Mouse (Mus musculus): ENCODE data around the gene Slc25a25.

Gene Slc25a25

GRCm38 (mm10) chr2:32429215-32429891 lies 21.9 kb downstream of the Slc25a25 start:
- DNase-seq (ENCODE audit: low spot score), result no peak

- DNase-seq (ENCODE audit: low spot score), result no peak
These were observed 23.0 kb downstream of the Slc25a25 start for GRCm38 (mm10) chr2:32428262-32428722.

GRCm38 (mm10) chr2:32427720-32428119 lies 23.5 kb downstream of the Slc25a25 start:
- DNase-seq (ENCODE audit: low spot score), result no peak

GRCm38 (mm10) chr2:32426141-32426540 lies 25.1 kb downstream of the Slc25a25 start:
- DNase-seq (ENCODE audit: low spot score), result no peak

GRCm38 (mm10) chr2:32425568-32425967 lies 25.7 kb downstream of the Slc25a25 start:
- DNase-seq (ENCODE audit: low spot score), result no peak

- peak; percentile 75 for DNase-seq (ENCODE audit: low spot score)
These were observed 26.4 kb downstream of the Slc25a25 start for GRCm38 (mm10) chr2:32424796-32425195.

GRCm38 (mm10) chr2:32423481-32424331 lies 27.5 kb downstream of the Slc25a25 start:
- DNase-seq (ENCODE audit: low spot score), result peak; percentile 98

- peak; percentile 52 for DNase-seq (ENCODE audit: low spot score)
These were observed 29.4 kb downstream of the Slc25a25 start for GRCm38 (mm10) chr2:32421851-32422251.

GRCm38 (mm10) chr2:32420647-32421046 lies 30.6 kb downstream of the Slc25a25 start:
- no peak for DNase-seq (ENCODE audit: low spot score)

GRCm38 (mm10) chr2:32420066-32420608 lies 31.1 kb downstream of the Slc25a25 start:
- DNase-seq (ENCODE audit: low spot score), result no peak

GRCm38 (mm10) chr2:32419359-32419758 lies 31.9 kb downstream of the Slc25a25 start:
- DNase-seq (ENCODE audit: low spot score), result peak; percentile 97

- no peak for DNase-seq (ENCODE audit: low spot score)
These were observed 32.7 kb downstream of the Slc25a25 start for GRCm38 (mm10) chr2:32418430-32419151.

- DNase-seq (ENCODE audit: low spot score), result no peak
These were observed 33.8 kb downstream of the Slc25a25 start for GRCm38 (mm10) chr2:32417486-32417885.

- no peak for DNase-seq (ENCODE audit: low spot score)
These were observed 34.7 kb downstream of the Slc25a25 start for GRCm38 (mm10) chr2:32416556-32416955.

- DNase-seq (ENCODE audit: low spot score), result no peak
These were observed 35.4 kb downstream of the Slc25a25 start for GRCm38 (mm10) chr2:32415801-32416200.

- DNase-seq (ENCODE audit: low spot score), result peak; percentile 71
These were observed 37.3 kb downstream of the Slc25a25 start for GRCm38 (mm10) chr2:32413936-32414335.

- no peak for DNase-seq (ENCODE audit: low spot score)
These were observed 38.3 kb downstream of the Slc25a25 start for GRCm38 (mm10) chr2:32412742-32413531.

GRCm38 (mm10) chr2:32411407-32411806 lies 39.8 kb downstream of the Slc25a25 start:
- DNase-seq (ENCODE audit: low spot score), result no peak

GRCm38 (mm10) chr2:32408429-32409424 lies 42.5 kb downstream of the Slc25a25 start:
- DNase-seq (ENCODE audit: low spot score), result no peak

Data from adipocyte (in vitro differentiated cells).